Mouse (Mus musculus) 416B (cell line): ENCODE data around the gene Dcxr.
"Not testable (repeated sequence)": the region's sequence is repeated elsewhere in the genome, so short reads cannot be mapped to it uniquely, and the experiment has no call there.

ENCODE experiments used
- DNase-seq: peaks from one replicate; pipeline ENCODE4 v3.0.0; 2011; ENCODE audit warnings: low read depth

Dcxr gene

GRCm38 (mm10) chr11:120727169-120727527 lies at the start of gene Dcxr:
Gene Dcxr (minus strand): TSS chr11:120727281.
- DNase-seq, result peak; percentile 98

DNA sequence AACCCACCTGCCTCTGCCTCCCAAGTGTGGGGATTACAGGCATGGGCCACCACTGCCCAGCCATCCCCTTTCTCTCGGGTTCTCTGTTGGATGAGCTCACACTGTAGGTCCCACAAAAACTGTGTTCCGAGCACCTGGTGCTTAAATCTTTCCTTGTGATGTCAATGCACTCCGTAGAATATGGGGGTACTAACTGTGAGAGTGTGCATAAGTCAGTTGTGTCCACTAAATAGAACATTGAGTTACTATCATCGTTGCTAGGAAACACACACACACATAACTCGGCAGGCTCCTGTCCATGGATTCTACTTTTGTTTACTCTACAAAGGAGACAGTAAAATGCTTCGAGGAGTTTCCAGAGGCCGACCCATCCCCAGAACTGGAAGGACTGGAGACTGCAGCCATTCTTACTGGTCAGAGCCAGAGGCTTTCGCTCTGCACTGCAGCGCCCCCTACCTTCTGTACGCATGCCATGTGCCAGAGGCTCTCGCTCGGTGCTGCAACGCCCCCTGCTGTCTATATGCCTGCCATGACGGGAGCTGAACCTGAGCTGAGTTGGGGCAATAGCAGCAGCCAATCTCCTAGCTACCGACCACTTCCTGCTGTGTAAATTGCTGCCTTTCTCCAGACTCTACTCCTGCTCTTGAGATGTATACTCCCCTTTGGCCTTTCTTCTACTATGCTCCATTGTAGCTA lies 48.8 kb upstream of the Dcxr start:
- DNase-seq, result peak; percentile 94

GRCm38 (mm10) chr11:120773463-120774190 lies 46.5 kb upstream of the Dcxr start:
- DNase-seq, result no peak

DNA sequence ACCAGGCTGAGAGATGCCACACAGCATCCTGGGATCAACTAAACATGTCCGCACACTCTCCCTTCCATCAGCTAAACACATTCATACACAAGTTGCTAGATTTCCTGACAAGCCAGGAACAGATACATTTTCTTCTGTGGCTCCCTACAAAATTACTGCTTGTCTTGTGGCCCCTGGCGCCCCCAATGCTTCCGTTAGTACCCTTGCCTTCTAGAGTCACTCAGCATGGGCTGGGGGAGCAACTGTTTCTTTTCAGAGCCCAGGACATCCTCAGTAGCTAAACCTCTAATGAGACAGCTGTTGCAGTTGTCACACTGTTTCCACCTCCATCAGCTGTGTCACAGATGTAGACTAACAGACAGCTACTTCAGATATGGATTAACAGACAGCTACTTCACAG lies 45.7 kb upstream of the Dcxr start:
- DNase-seq, result no peak

- DNase-seq, result peak; percentile 20
Measured at GRCm38 (mm10) chr11:120768206-120768605, 41.1 kb upstream of the Dcxr start.

GRCm38 (mm10) chr11:120767023-120767422 lies 39.9 kb upstream of the Dcxr start:
- peak; percentile 20 for DNase-seq

DNA sequence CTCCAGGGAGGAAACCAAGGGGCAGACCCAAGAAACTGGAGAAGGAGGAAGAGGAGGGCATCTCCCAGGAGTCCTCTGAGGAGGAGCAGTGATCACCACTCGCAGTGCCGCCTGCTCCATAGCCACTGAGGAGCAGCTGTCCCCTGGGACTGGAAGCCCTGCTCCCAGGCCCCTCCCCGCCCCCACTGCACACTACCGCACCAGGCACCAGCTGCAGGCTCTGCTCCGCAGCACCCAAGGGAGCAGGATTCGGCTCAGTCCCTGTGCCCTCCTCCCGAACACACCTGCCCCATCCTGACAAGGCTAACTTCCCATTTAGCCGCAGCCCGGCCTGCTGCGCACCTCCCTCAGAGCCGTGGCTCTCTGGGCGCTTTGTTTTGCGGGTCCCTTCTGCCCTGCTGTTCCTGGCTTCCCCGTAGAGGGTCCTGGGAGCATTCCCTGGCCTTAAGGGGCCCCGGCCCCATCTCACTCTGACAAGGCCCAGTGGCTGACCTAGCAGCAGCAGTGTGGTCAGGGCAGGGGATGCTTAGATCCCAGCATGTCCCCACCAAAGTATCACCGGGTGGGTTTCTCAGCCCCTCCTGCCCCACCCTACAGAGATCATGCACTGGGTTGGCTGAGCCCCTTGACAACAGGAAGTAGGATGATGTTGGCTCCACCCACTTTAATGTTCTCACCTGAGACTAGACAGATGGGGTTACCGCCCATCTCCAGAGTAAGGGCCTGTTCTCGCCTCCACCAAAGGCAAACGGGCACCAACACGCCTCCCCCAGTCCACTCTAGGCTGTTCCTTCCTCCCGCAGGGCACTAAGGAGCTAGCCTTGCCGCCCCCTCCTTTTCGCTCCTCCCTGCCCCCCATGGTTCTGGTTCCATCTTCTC lies 36.3 kb upstream of the Dcxr start:
- not testable (repeated sequence) for DNase-seq

GRCm38 (mm10) chr11:120762672-120763041 lies 35.6 kb upstream of the Dcxr start, which contains the start of gene Hmga1b:
Gene Hmga1b (plus strand): TSS chr11:120762794.
- DNase-seq, result not testable (repeated sequence)

DNA sequence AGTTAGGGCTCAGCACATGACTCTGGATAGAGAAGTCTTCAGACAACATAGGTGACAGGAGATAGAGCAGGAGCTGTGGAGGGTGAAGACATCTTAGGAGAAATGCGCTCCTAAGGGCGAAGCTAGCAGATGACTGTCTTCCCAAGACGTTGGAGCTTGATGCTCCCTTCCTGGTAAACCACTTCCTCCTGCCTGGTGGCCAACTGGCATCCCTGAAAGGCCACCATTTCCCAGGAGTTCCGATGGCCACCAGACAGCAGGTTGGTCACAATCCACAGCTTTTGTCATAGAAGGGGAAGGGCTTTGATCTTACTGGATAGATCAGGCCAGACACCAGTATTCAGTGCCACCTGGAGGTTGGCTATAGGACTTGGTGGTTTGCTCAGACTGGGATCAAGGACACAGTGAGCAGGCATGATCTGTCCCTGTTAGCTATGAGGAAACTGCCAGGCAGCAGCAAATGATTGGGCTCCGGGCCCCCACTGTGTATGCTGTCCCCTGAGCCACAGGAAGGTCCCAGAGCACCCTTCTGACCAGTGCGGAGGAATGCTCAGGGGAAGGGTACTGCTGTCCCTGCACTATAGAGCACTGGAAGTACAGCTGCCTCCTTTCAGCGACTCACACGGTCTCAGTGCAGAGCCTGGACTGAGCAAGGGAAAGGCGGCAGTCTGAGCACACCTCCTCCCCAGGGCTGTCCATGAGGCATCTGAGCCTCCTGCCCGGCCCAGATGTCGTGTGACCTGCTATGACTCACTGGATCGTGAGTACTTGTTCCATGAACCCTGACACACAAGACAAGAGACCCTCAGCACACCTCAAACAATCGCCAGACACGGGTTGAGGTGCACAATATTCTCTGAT lies 35.0 kb upstream of the Dcxr start:
- DNase-seq, result no peak

- no peak for DNase-seq
Measured at GRCm38 (mm10) chr11:120760236-120760635, 33.2 kb upstream of the Dcxr start.

DNA sequence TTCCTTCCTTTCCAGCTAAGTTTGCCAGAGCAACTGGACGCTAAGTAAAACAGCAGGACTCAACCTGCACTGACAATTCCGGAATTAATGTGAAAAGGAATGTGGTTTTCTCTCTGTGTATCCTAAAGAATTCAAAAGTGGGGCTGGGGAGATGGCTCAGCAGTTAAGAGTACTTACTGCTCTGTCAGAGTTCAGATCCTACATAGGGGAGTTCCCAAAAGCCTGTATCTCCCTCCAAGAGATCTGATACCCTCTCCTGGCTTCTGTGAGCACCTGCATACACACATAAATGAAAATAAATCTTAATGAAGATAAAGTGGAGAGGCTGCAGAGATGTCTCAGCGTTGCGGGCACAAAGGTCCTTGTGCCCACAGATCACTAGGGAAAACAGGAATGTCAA lies 24.5 kb upstream of the Dcxr start:
- DNase-seq, result no peak

- DNase-seq, result peak; percentile 75
Measured at GRCm38 (mm10) chr11:120749430-120749829, 22.3 kb upstream of the Dcxr start.

DNA sequence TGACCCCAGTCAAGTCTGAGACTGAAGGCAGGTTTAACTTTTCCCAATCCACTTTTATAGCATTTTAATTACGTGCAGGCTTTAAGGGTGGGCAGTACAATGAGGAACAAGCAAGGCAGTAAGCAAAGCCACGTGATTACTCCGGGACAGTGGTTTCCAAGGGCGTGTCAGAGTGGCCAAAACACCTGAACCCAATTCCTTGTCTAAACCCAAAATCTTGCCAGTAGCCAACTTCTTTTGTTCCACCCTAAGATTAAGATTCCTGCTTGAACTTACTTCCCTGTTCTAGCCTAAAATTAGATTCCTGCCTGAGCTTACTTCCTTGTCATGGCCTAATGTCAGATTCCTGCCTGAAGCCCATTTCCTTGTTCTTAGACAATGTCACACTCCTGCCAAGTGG lies 20.9 kb upstream of the Dcxr start:
- no peak for DNase-seq

- DNase-seq, result no peak
Measured at GRCm38 (mm10) chr11:120744121-120744701, 17.1 kb upstream of the Dcxr start.

DNA sequence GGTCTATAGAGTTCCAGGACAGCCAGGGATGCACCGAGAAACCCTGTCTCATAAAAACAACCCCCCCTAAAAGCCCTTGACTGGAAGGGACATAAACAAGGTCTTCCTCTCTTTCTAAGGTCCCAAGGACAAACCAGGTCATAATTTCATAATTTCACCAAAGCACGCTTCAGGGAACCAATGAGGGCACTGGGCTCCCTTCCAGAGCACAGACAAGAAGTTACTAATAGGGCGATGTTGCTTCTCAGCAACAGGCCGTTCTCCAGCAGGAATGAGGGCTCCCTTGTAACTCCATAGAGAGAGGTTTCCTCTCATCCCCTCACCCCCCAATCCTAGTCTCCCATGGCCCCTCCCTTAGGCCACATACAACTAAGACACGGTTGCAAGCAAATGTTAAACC lies 13.9 kb upstream of the Dcxr start:
- DNase-seq, result no peak

DNA sequence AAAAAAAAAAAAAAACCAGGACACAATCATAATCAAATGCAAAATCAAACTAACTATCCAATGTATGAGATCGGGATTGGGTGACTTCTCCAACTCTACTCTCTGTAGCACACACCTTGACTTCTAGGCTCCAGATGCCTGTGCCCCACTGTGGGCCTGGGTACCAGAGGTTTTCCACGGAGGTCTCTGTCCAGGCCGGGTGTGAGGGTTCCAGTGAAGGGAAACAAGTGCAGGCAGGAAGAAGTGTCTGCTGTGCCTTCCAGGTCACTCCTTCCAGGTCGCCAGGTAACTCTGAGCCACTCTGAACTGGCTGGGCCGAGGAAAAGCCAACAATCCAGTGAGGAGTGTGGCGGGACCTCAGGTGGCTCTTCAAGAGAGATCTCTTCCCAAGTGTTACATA lies 9.3 kb upstream of the Dcxr start:
- DNase-seq, result no peak

DNA sequence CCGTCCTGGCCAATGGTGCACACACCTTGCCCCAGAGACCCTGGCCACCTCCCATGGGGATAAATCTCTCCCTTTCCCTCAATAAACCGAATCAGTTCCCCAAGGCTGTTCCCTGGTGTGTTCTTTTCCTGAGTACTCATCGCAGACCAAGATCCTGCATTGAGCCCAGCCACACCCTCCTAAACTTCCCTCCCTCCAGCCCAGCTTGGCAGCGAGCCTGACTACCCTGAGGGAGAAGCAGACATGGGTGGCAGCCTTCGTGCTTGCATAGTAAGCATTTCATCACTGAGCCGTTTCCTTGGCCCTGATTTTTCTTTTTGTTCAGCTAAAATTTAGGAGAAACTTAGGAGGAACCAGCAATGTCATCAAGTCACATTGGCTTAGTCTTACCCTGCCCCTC lies 6.4 kb upstream of the Dcxr start:
- DNase-seq, result no peak

DNA sequence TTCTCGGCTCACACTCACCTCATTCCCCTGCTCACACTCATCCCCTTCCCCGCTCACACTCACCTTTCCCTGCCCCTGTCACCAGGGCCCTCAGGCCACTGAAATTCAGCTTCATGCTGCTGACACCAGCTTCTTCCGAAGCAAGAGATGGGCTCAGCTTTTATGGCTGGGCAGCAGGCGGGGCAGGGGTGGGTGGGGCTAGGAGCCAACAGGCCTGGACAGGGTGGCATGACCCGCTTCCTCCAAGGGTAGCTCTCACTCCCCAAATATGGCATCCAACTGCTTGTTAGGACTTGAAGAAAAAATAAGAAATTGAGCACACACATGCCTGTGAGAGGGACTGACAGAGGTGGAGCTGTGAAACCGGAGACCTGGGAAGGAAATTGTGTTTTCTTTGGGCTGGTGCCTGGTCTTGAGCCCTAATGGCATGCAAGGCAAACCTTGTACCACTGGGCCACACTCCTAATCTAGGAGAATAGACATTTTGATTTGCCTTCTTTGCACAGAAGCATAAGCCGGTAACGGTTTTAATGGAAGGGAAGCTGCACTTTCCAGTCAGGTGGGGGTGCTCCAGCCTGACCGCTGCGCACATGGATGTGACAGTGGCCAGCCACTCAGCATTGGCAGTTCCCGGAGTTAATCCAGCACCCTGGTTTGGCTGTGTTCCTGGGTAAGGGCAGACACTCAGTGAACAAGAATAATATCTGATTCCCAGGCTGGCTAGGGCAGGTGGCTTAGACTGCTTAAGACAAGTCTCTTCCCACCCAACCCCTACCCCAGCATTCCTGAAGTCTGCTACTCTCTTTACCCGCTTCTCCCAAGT lies 5.0 kb upstream of the Dcxr start, which contains the start of gene Cbr2:
Gene Cbr2, minus strand, starts transcription at position 257 of the 823 bp plus-strand sequence.
- peak; percentile 39 for DNase-seq

DNA sequence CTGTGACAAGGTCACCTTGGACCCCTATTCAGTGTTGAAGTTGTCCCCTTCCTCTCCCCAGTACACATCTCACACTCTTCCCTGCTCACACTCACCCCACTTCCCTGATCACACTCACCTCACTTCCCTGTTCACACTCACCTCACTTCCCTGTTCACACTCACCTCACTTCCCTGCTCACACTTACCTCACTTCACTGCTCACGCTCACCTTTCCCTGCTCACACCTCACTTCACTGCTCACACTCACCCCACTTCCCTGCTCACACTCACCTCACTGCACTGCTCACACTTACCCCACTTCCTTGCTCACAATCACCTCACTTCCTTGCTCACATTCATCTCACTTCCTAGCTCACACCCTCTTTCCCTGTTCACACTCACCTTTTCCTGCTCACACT lies 4.3 kb upstream of the Dcxr start:
- no peak for DNase-seq

GRCm38 (mm10) chr11:120730331-120730870 lies 3.3 kb upstream of the Dcxr start:
- DNase-seq, result no peak
